Mouse (Mus musculus): Measurements from ENCODE around the gene Entpd6.
A peak's percentile ranks its signal among the peaks of the same experiment; 100 is the strongest.

Gene Entpd6

GRCm38 (mm10) chr2:150748854-150749253, at the start of gene Entpd6:
Entpd6 (plus strand) TSS chr2:150749042.
- peak; percentile 99 for DNase-seq

- DNase-seq: peak; percentile 59
These were observed 36.6 kb upstream of the Entpd6 start for GRCm38 (mm10) chr2:150712167-150712674.

- DNase-seq: peak; percentile 86
These were observed 12.9 kb upstream of the Entpd6 start for GRCm38 (mm10) chr2:150735756-150736576.

GRCm38 (mm10) chr2:150737881-150738280, 11.0 kb upstream of the Entpd6 start:
- peak; percentile 54 for DNase-seq

GRCm38 (mm10) chr2:150740145-150740841, 8.5 kb upstream of the Entpd6 start:
- peak; percentile 46 for DNase-seq

GRCm38 (mm10) chr2:150741405-150741804, 7.4 kb upstream of the Entpd6 start:
- peak; percentile 22 for DNase-seq

GRCm38 (mm10) chr2:150745016-150745415, 3.8 kb upstream of the Entpd6 start:
- DNase-seq: peak; percentile 78

- DNase-seq: no peak
These were observed 441 bp downstream of the Entpd6 start for GRCm38 (mm10) chr2:150749283-150749682.

- peak; percentile 85 for DNase-seq
These were observed 1.5 kb downstream of the Entpd6 start for GRCm38 (mm10) chr2:150750129-150750979.

GRCm38 (mm10) chr2:150755016-150755415, 6.2 kb downstream of the Entpd6 start:
- DNase-seq: no peak

GRCm38 (mm10) chr2:150761476-150761875, 12.6 kb downstream of the Entpd6 start:
- no peak for DNase-seq

- peak; percentile 96 for DNase-seq
These were observed 16.8 kb downstream of the Entpd6 start for GRCm38 (mm10) chr2:150765619-150766018.

- DNase-seq: no peak
These were observed 17.4 kb downstream of the Entpd6 start for GRCm38 (mm10) chr2:150766083-150766862.

GRCm38 (mm10) chr2:150768678-150769077, 19.8 kb downstream of the Entpd6 start:
- no peak for DNase-seq

GRCm38 (mm10) chr2:150770747-150771146, 21.9 kb downstream of the Entpd6 start:
- peak; percentile 97 for DNase-seq

- no peak for DNase-seq
These were observed 22.3 kb downstream of the Entpd6 start for GRCm38 (mm10) chr2:150771169-150771568.

GRCm38 (mm10) chr2:150771996-150772395, 23.2 kb downstream of the Entpd6 start:
- no peak for DNase-seq

GRCm38 (mm10) chr2:150772466-150773119, 23.8 kb downstream of the Entpd6 start:
- peak; percentile 98 for DNase-seq

- DNase-seq: no peak
These were observed 34.0 kb downstream of the Entpd6 start for GRCm38 (mm10) chr2:150782801-150783200.

- peak; percentile 99 for DNase-seq
These were observed 37.7 kb downstream of the Entpd6 start, which contains the start of gene Pygb for GRCm38 (mm10) chr2:150786251-150787180. Pygb (plus strand) TSS chr2:150786735.

All from heart, adult 11 months (tissue).